Mouse (Mus musculus): Measurements from ENCODE around the gene Megf11. TPM values are rescaled to one million over a fixed set of nuclear protein-coding genes. Genes with fewer than 3 reads are reported as not detected.
A peak's percentile ranks its signal among the peaks of the same experiment; 100 is the strongest.

Gene Megf11
- polyA plus RNA-seq, 1 experiment from 2014 or later = 16.3 TPM

DNA sequence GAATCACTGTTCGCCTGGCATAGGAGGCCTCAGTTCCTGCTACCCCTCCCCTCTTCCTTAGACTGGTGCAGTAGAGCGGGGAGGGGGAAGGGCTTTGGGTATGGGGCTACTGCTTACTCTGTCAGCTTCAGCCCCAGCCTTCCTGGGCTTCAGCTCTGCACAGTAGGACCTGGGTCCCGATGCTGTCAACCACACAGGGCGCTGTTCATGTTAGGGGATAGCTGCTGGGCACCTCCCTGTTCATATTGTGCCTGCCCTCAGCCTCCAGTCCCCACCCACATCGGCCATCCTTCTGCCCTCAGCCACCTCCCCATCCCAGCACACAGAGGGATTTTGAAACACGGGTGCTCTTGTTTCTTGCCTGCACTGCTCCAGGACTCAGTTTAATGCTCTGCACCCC, 61.6 kb downstream of the Megf11 start:
- H3K4me1 ChIP-seq (replicated peaks) = peaks cover 33% of the 10 kb centered on the region
- peak overlapping the region; percentile 48; the same call in 1 of the 2 replicates for H3K27ac ChIP-seq (replicated peaks)
- 42% methylated on average over 6 of the region's 6 CpGs for WGBS
- H3K9me3 ChIP-seq = no peaks in the 10 kb centered on the region
- H3K9ac ChIP-seq = no peak overlapping the region
- 0 out of 2 replicates have a peak overlapping the region, but pooled peaks have one; percentile 7 for H3K4me2 ChIP-seq
- no peaks in the 10 kb centered on the region for H3K27me3 ChIP-seq
- ATAC-seq (ENCODE audit: low FRiP score, low read depth) = peak; percentile 51
- H3K4me3 ChIP-seq = no peak overlapping the region
- no peaks in the 10 kb centered on the region for H3K36me3 ChIP-seq

GRCm38 (mm10) chr9:64447522-64447921, 62.1 kb downstream of the Megf11 start:
- Histone ChIP-seq H3K27me3 (no peaks in the 10 kb centered on the region), H3K9me3 (no peaks in the 10 kb centered on the region), H3K9ac (peak overlapping the region; percentile 3; the same call in 1 of the 2 replicates), H3K36me3 (no peaks in the 10 kb centered on the region), H3K4me1 (replicated peaks) (peaks cover 33% of the 10 kb centered on the region), H3K4me3 (no peak overlapping the region), H3K27ac (replicated peaks) (peak overlapping the region; percentile 48), H3K4me2 (0 out of 2 replicates have a peak overlapping the region, but pooled peaks have one; percentile 7)
- no peak for ATAC-seq (ENCODE audit: low FRiP score, low read depth)
- 41% methylated on average over 6 of the region's 6 CpGs for WGBS

DNA sequence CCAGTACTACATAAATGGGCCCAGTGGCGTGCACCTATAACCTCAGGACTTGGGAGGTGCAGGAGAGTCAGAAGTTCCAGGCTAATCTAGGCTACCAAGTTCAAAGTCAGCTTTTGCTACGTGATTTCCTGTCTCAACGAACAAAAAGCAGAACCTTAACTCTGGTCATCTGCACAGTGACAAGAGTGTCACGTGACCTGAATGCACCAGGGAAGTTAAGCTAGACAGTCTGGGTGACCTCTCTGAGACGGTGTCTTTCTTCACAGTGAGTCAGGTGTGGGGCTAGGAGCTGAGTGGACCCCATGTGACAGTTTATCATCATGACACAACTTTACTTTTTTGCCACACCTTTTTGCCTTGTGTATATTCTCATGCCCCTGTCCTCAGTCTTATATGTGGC, 67.3 kb downstream of the Megf11 start:
- no peaks in the 10 kb centered on the region for H3K27me3 ChIP-seq
- no peak overlapping the region for H3K27ac ChIP-seq (replicated peaks)
- H3K9me3 ChIP-seq = no peaks in the 10 kb centered on the region
- no peaks in the 10 kb centered on the region for H3K36me3 ChIP-seq
- no peak overlapping the region for H3K4me3 ChIP-seq
- H3K4me2 ChIP-seq = no peak overlapping the region
- H3K4me1 ChIP-seq (replicated peaks) = peaks cover 25% of the 10 kb centered on the region
- 86% methylated on average over 5 of the region's 5 CpGs for WGBS
- no peak overlapping the region for H3K9ac ChIP-seq
- ATAC-seq (ENCODE audit: low FRiP score, low read depth) = no peak

DNA sequence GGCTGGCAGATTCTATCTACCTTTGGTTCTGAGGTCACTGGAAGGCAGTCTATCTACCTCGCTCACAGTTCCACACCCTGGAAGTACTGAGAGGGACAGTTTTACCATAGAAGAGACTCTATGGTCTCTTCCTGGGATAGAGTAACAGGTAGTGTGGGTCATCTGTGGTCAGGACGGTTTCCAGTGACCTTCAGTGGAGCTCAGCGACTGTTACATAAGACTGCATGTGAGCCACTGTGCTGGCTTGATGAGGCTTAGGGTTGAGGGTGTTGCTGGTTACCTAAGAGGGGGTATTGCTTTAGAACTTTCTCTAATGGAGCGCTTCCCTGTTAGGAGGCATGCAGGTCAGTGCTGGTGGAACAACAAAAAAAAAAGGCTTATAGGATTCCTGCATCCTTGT, 68.8 kb downstream of the Megf11 start:
- H3K27ac ChIP-seq (replicated peaks) = no peak overlapping the region

DNA sequence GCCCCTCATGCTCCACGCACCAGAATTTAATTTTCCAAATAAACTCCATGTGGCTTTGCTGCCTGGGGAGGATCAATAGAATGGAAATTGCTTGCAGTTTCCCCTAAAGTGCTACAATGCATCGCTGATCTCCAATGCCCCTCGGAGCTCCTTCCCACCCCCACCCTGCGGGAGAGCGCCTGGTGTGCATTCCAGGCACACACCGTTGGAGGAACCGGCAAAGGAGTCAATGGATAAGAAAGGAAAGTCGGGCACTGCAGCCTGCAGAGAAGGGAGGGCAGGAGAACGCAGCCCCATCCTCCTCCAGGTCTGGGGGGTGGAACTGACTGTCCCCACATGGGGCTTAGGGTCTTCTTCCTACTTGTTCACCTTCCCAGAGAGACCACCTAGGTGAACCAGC, 70.5 kb downstream of the Megf11 start:
- Histone ChIP-seq H3K4me2 (peak overlapping the region; percentile 16), H3K4me1 (replicated peaks) (peaks cover 20% of the 10 kb centered on the region), H3K9me3 (no peaks in the 10 kb centered on the region), H3K27me3 (no peaks in the 10 kb centered on the region), H3K27ac (replicated peaks) (no peak overlapping the region), H3K4me3 (no peak overlapping the region), H3K36me3 (no peaks in the 10 kb centered on the region), H3K9ac (no peak overlapping the region)
- peak; percentile 28; the same call in 1 of the 2 replicates for ATAC-seq (ENCODE audit: low FRiP score, low read depth)
- 3% methylated on average over 9 of the region's 9 CpGs for WGBS

More for the DNA sequence above, 68.8 kb downstream of the Megf11 start:
- H3K27me3 ChIP-seq = no peaks in the 10 kb centered on the region
- no peaks in the 10 kb centered on the region for H3K36me3 ChIP-seq
- no peak overlapping the region for H3K9ac ChIP-seq
- H3K9me3 ChIP-seq = no peaks in the 10 kb centered on the region
- no peak overlapping the region for H3K4me3 ChIP-seq
- 88% methylated on average over 4 of the region's 4 CpGs for WGBS
- no peak for ATAC-seq (ENCODE audit: low FRiP score, low read depth)
- peaks cover 20% of the 10 kb centered on the region for H3K4me1 ChIP-seq (replicated peaks)
- no peak overlapping the region for H3K4me2 ChIP-seq

- no peaks in the 10 kb centered on the region for H3K9me3 ChIP-seq
- no peaks in the 10 kb centered on the region for H3K27me3 ChIP-seq
- no peak overlapping the region for H3K9ac ChIP-seq
- no peak for ATAC-seq (ENCODE audit: low FRiP score, low read depth)
- H3K4me1 ChIP-seq (replicated peaks) = peaks cover 35% of the 10 kb centered on the region
- no peak overlapping the region for H3K4me3 ChIP-seq
- 74% methylated on average over 7 of the region's 7 CpGs for WGBS
- H3K27ac ChIP-seq (replicated peaks) = no peak overlapping the region
- H3K4me2 ChIP-seq = no peak overlapping the region
- H3K36me3 ChIP-seq = no peaks in the 10 kb centered on the region
These were observed 72.2 kb downstream of the Megf11 start for GRCm38 (mm10) chr9:64457596-64457995.

DNA sequence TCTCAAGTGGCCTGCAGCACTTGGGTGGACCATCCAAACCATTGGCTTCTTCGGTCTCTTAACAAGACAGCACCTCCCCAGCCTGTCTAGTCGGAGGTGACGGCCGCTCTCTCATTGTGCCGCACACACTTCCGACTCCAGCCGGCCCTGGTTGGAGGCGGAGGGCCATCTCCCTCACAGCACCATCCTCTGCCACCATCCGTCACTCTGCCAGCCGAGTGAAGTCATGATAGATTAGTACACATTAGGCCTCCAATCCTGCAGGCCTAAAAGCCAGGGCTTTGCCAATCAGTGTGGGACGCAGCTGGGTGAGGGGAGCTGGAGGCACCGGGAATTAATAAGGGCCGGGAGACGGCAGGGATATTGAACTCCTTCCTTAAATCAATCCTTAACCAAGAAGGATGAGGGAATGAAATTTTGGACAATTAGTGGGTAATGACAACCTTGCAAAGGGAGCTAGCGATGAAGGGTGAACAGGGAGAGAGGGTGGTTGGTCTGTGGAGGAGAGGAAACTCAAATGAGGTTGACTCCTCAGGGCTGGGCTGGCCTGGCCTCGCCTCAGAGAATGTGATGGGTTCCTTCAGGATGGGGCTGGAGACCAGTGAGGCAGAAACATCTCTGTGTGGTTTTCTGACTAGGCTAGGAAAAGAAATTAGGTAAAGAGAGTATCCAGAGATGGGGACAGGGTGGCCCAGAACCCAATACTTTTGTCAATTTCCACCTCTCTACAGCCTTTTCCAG, 76.3 kb downstream of the Megf11 start:
- peak; percentile 39; the same call in 1 of the 2 replicates for ATAC-seq (ENCODE audit: low FRiP score, low read depth)
- H3K4me3 ChIP-seq = no peak overlapping the region
- H3K9ac ChIP-seq = no peak overlapping the region
- no peaks in the 10 kb centered on the region for H3K36me3 ChIP-seq
- no peaks in the 10 kb centered on the region for H3K27me3 ChIP-seq
- no peaks in the 10 kb centered on the region for H3K9me3 ChIP-seq
- H3K4me2 ChIP-seq = no peak overlapping the region
- peaks cover 21% of the 10 kb centered on the region for H3K4me1 ChIP-seq (replicated peaks)
- H3K27ac ChIP-seq (replicated peaks) = peak overlapping the region; percentile 39; the same call in 1 of the 2 replicates
- 32% methylated on average over 16 of the region's 16 CpGs for WGBS

- Histone ChIP-seq H3K9ac (no peak overlapping the region), H3K27me3 (no peaks in the 10 kb centered on the region), H3K9me3 (no peaks in the 10 kb centered on the region), H3K4me2 (no peak overlapping the region), H3K4me1 (replicated peaks) (peaks cover 21% of the 10 kb centered on the region), H3K36me3 (no peaks in the 10 kb centered on the region), H3K4me3 (no peak overlapping the region), H3K27ac (replicated peaks) (no peak overlapping the region)
- no peak for ATAC-seq (ENCODE audit: low FRiP score, low read depth)
These were observed 77.4 kb downstream of the Megf11 start for GRCm38 (mm10) chr9:64462870-64463269.

GRCm38 (mm10) chr9:64466090-64466489, 80.7 kb downstream of the Megf11 start:
- Histone ChIP-seq H3K9ac (no peak overlapping the region), H3K9me3 (no peaks in the 10 kb centered on the region), H3K4me2 (no peak overlapping the region), H3K36me3 (no peaks in the 10 kb centered on the region), H3K4me1 (replicated peaks) (peaks cover 16% of the 10 kb centered on the region), H3K27me3 (no peaks in the 10 kb centered on the region), H3K27ac (replicated peaks) (no peak overlapping the region), H3K4me3 (no peak overlapping the region)
- 71% methylated on average over 8 of the region's 8 CpGs for WGBS
- ATAC-seq (ENCODE audit: low FRiP score, low read depth) = no peak

GRCm38 (mm10) chr9:64466564-64466963, 81.1 kb downstream of the Megf11 start:
- H3K9ac ChIP-seq = no peak overlapping the region
- no peaks in the 10 kb centered on the region for H3K36me3 ChIP-seq
- H3K27me3 ChIP-seq = no peaks in the 10 kb centered on the region
- H3K4me1 ChIP-seq (replicated peaks) = peaks cover 11% of the 10 kb centered on the region
- no peaks in the 10 kb centered on the region for H3K9me3 ChIP-seq
- H3K4me2 ChIP-seq = no peak overlapping the region
- no peak overlapping the region for H3K27ac ChIP-seq (replicated peaks)
- WGBS = 23% methylated on average over 4 of the region's 4 CpGs
- no peak overlapping the region for H3K4me3 ChIP-seq
- peak; percentile 54; the same call in 1 of the 2 replicates for ATAC-seq (ENCODE audit: low FRiP score, low read depth)

GRCm38 (mm10) chr9:64470806-64471205, 85.4 kb downstream of the Megf11 start:
- 100% methylated on average over 1 of the region's 1 CpGs for WGBS
- Histone ChIP-seq H3K4me3 (no peak overlapping the region), H3K27me3 (no peaks in the 10 kb centered on the region), H3K36me3 (no peaks in the 10 kb centered on the region), H3K27ac (replicated peaks) (no peak overlapping the region), H3K9ac (no peak overlapping the region), H3K9me3 (no peaks in the 10 kb centered on the region), H3K4me1 (replicated peaks) (peaks cover 13% of the 10 kb centered on the region; the same call in 1 of the 2 replicates), H3K4me2 (no peak overlapping the region)
- no peak for ATAC-seq (ENCODE audit: low FRiP score, low read depth)

GRCm38 (mm10) chr9:64471336-64471735, 85.9 kb downstream of the Megf11 start:
- H3K27me3 ChIP-seq = no peaks in the 10 kb centered on the region
- no peak overlapping the region for H3K9ac ChIP-seq
- no peak overlapping the region for H3K27ac ChIP-seq (replicated peaks)
- H3K9me3 ChIP-seq = no peaks in the 10 kb centered on the region
- peaks cover 17% of the 10 kb centered on the region; the same call in 1 of the 2 replicates for H3K4me1 ChIP-seq (replicated peaks)
- no peak for ATAC-seq (ENCODE audit: low FRiP score, low read depth)
- H3K36me3 ChIP-seq = no peaks in the 10 kb centered on the region
- no peak overlapping the region for H3K4me3 ChIP-seq
- no peak overlapping the region for H3K4me2 ChIP-seq
- whole genome bisulfite sequencing = 89% methylated on average over 3 of the region's 3 CpGs
